In genomic region chr6:119070351-119070750, GRCm38 (mm10) we compare ENCODE assay signal across 33 mouse cellular contexts.
DNase-seq lines count a peak whose midpoint lies in the region; ATAC-seq and TF ChIP-seq lines count a peak whose summit lies in the region.
"Had no signal": no experiment of that assay in that cellular context is flagged by ENCODE, and none has a peak within 500 bp of the region (broad histone marks: within the 10 kb centered on the region; RNA-seq: fewer than 3 reads in every experiment).

No protein-coding gene starts in this region.

- no peak overlapping the region for H3K9ac ChIP-seq in heart, embryonic 12.5 days
- H3K9ac ChIP-seq in heart, postnatal 0 days (replicated peaks; ENCODE audit: low read depth, low read length): no peak overlapping the region
- H3K9ac ChIP-seq: embryonic facial prominence, embryonic 12.5 days; hindbrain, embryonic 13.5 days; limb, embryonic 15.5 days; liver, embryonic 13.5 days; midbrain, embryonic 12.5 days; neural tube, embryonic 12.5 days; stomach, embryonic 15.5 days had no signal

- no peak for TF ChIP-seq EP300 in heart, postnatal 0 days (IDR thresholded peaks at IDR 0.05; ENCODE audit: low read depth)

- H3K4me3 ChIP-seq in heart, embryonic 12.5 days: no peak overlapping the region
- H3K4me3 ChIP-seq in heart, postnatal 0 days (ENCODE audit: low read depth, low read length): no peak overlapping the region
- H3K4me3 ChIP-seq in thymus, adult 2 months (ENCODE audit: control insufficient read depth, insufficient read depth, low read length): no peak overlapping the region
- H3K4me3 ChIP-seq: embryonic facial prominence, embryonic 12.5 days; hindbrain, embryonic 13.5 days; limb, embryonic 10.5 days; limb, embryonic 15.5 days; liver, embryonic 13.5 days; megakaryocyte, embryonic 14.5 days; midbrain, embryonic 12.5 days; myocyte; neural tube, embryonic 12.5 days; stomach, embryonic 15.5 days had no signal

- no peak for ATAC-seq in heart, embryonic 12.5 days (ENCODE audit: insufficient number of reproducible peaks, low FRiP score)
- ATAC-seq in heart, postnatal 0 days (ENCODE audit: insufficient read depth, low read depth): peak; percentile 69
- ATAC-seq: activated CD4-positive, CD25-positive, alpha-beta regulatory T cell, adult 4 months; forebrain, embryonic 14.5 days; intestine, embryonic 16.5 days; lung, postnatal 0 days had no signal

- no peaks in the 10 kb centered on the region for H3K9me3 ChIP-seq in heart, embryonic 12.5 days (replicated peaks)
- no peaks in the 10 kb centered on the region for H3K9me3 ChIP-seq in heart, postnatal 0 days (replicated peaks; ENCODE audit: control insufficient read depth, low read length)
- H3K9me3 ChIP-seq: embryonic facial prominence, embryonic 12.5 days; hindbrain, embryonic 13.5 days; limb, embryonic 10.5 days; limb, embryonic 15.5 days; liver, embryonic 13.5 days; megakaryocyte, embryonic 14.5 days; midbrain, embryonic 12.5 days; neural tube, embryonic 12.5 days; stomach, embryonic 15.5 days had no signal

- H3K27me3 ChIP-seq in heart, embryonic 12.5 days (replicated peaks): no peaks in the 10 kb centered on the region
- no peaks in the 10 kb centered on the region for H3K27me3 ChIP-seq in heart, postnatal 0 days (ENCODE audit: control insufficient read depth, insufficient read depth, low read length)
- no peaks in the 10 kb centered on the region for H3K27me3 ChIP-seq in thymus, adult 2 months (ENCODE audit: control insufficient read depth, insufficient read depth, low read length)
- H3K27me3 ChIP-seq: embryonic facial prominence, embryonic 12.5 days; hindbrain, embryonic 13.5 days; limb, embryonic 15.5 days; liver, embryonic 13.5 days; midbrain, embryonic 12.5 days; neural tube, embryonic 12.5 days had no signal

- no peak for TF ChIP-seq POLR2A in thymus, adult 2 months (IDR thresholded peaks at IDR 0.05; ENCODE audit: control insufficient read depth, extremely low read depth, insufficient read depth, low read length, poor library complexity)

- DNase-seq in adrenal gland, adult (ENCODE audit: inconsistent age in 2 of 2, low spot score in 1 of 2): peak; percentile 76 to 87
- no peak for DNase-seq in adrenal gland, postnatal 25 days
- DNase-seq in heart, adult 8-10 months (ENCODE audit: low spot score): no peak
- no peak for DNase-seq in heart, postnatal 0 days (ENCODE audit: low spot score)
- no peak for DNase-seq in heart, adult 11 months
- DNase-seq in adrenal gland, postnatal 10 days: peak; percentile 64
- DNase-seq in thymus, adult 2 months: no peak
- DNase-seq: cerebellum, adult 11-12 months; embryo, embryonic 11 days; gastrocnemius, postnatal 14 days; kidney, adult 8-10 months; kidney, postnatal 4 days; liver, embryonic 13.5 days; lung, adult 18-20 months; lung, postnatal 4 days; right cerebral cortex, postnatal 14 days; thymus, adult 18-20 months; thymus, postnatal 36 days had no signal

- H3K27ac ChIP-seq in heart, embryonic 12.5 days (ENCODE audit: poor library complexity, severe bottlenecking): 0 out of 2 replicates have a peak overlapping the region, but pooled peaks have one; percentile 31
- peak overlapping the region; percentile 72 for H3K27ac ChIP-seq in heart, postnatal 0 days (ENCODE audit: low read depth)
- no peak overlapping the region for H3K27ac ChIP-seq in thymus, adult 2 months (ENCODE audit: control insufficient read depth, insufficient read depth, low read length)
- H3K27ac ChIP-seq: embryonic facial prominence, embryonic 12.5 days; hindbrain, embryonic 13.5 days; kidney, postnatal 0 days; limb, embryonic 10.5 days; limb, embryonic 15.5 days; liver, embryonic 13.5 days; midbrain, embryonic 12.5 days; neural tube, embryonic 12.5 days; stomach, embryonic 15.5 days had no signal

- TF ChIP-seq CTCF in heart, postnatal 0 days (IDR thresholded peaks at IDR 0.05; ENCODE audit: low read depth): no peak
- TF ChIP-seq CTCF in thymus, adult 2 months (IDR thresholded peaks at IDR 0.05; ENCODE audit: borderline replicate concordance, control insufficient read depth, extremely low read depth, insufficient read depth, low read length, poor library complexity): no peak

- 0 out of 2 replicates have a peak overlapping the region, but pooled peaks have one; percentile 12 for H3K4me2 ChIP-seq in heart, embryonic 12.5 days
- 0 out of 2 replicates have a peak overlapping the region, but pooled peaks have one; percentile 7 for H3K4me2 ChIP-seq in heart, postnatal 0 days (ENCODE audit: low read depth, low read length)
- H3K4me2 ChIP-seq: embryonic facial prominence, embryonic 12.5 days; hindbrain, embryonic 13.5 days; limb, embryonic 15.5 days; liver, embryonic 13.5 days; midbrain, embryonic 12.5 days; neural tube, embryonic 12.5 days; stomach, embryonic 15.5 days had no signal

- peaks cover 92% of the 10 kb centered on the region for H3K4me1 ChIP-seq in heart, embryonic 12.5 days (replicated peaks)
- peaks cover 68% of the 10 kb centered on the region for H3K4me1 ChIP-seq in heart, postnatal 0 days (ENCODE audit: control insufficient read depth, insufficient read depth)
- no peaks in the 10 kb centered on the region for H3K4me1 ChIP-seq in thymus, adult 2 months (replicated peaks; ENCODE audit: control insufficient read depth, insufficient read depth, low read length)
- H3K4me1 ChIP-seq: liver, embryonic 13.5 days; megakaryocyte, embryonic 14.5 days; neural tube, embryonic 12.5 days; stomach, embryonic 15.5 days had no signal

- no peaks in the 10 kb centered on the region for H3K36me3 ChIP-seq in heart, embryonic 12.5 days
- H3K36me3 ChIP-seq in heart, postnatal 0 days (replicated peaks; ENCODE audit: control insufficient read depth, insufficient read depth, low read length): no peaks in the 10 kb centered on the region
- H3K36me3 ChIP-seq in thymus, adult 2 months (ENCODE audit: control insufficient read depth, insufficient read depth, low read length): no peaks in the 10 kb centered on the region
- H3K36me3 ChIP-seq: embryonic facial prominence, embryonic 12.5 days; hindbrain, embryonic 13.5 days; limb, embryonic 10.5 days; limb, embryonic 15.5 days; liver, embryonic 13.5 days; midbrain, embryonic 12.5 days; neural tube, embryonic 12.5 days; stomach, embryonic 15.5 days had no signal

- 52% methylated on average over 3 of the region's 3 CpGs for WGBS in heart, embryonic 12.5 days
- WGBS in heart, postnatal 0 days: 29% methylated on average over 3 of the region's 3 CpGs
- 97% methylated on average over 3 of the region's 3 CpGs for WGBS in thymus, adult 2 months

Comparison
In these comparisons a context has a peak if more than half of its experiments do, and no peak if none do; other contexts are left out.
1. DNase-seq: peak in adrenal gland, adult (2 of 2) and adrenal gland, postnatal 10 days (single experiment); none in adrenal gland, postnatal 25 days (single experiment), heart, adult 8-10 months (single experiment), heart, postnatal 0 days (single experiment), heart, adult 11 months (single experiment) and thymus, adult 2 months (single experiment).